Mouse (Mus musculus) erythroblast, embryonic 14.5 days (primary cell): ENCODE results near the gene Hist2h2aa2. TPM values are rescaled to one million over a fixed set of nuclear protein-coding genes. Genes with fewer than 3 reads are reported as not detected.
A peak's percentile ranks its signal among the peaks of the same experiment; 100 is the strongest.
"Not testable (repeated sequence)": the region's sequence is repeated elsewhere in the genome, so short reads cannot be mapped to it uniquely, and the experiment has no call there.

Source experiments
- H3K27me3 ChIP-seq: 2 replicates; pipeline ENCODE4 v1.6.1; 2012; ENCODE audit warnings: inconsistent platforms; ENCODE audit not compliant: control insufficient read depth
- H3K36me3 ChIP-seq: 2 replicates; pipeline ENCODE4 v1.6.1; 2012; ENCODE audit warnings: mild to moderate bottlenecking, inconsistent platforms; ENCODE audit not compliant: control insufficient read depth
- H3K4me1 ChIP-seq: 2 replicates; pipeline ENCODE4 v1.6.1; 2012; ENCODE audit warnings: inconsistent platforms; ENCODE audit not compliant: control insufficient read depth
- H3K4me3 ChIP-seq: replicated peaks from 2 replicates; pipeline ENCODE3; 2012; ENCODE audit warnings: moderate library complexity, mild to moderate bottlenecking, inconsistent platforms
- H3K9me3 ChIP-seq: 2 replicates; pipeline ENCODE4 v1.6.1; 2012; ENCODE audit warnings: low read length, inconsistent platforms, mixed read lengths; ENCODE audit not compliant: control insufficient read depth
- GATA1 ChIP-seq: IDR thresholded peaks from 2 replicates; pipeline ENCODE4 v1.6.1; 2012; ENCODE audit warnings: low read length, inconsistent platforms, mixed read lengths
- TAL1 ChIP-seq: IDR thresholded peaks from 3 replicates; pipeline ENCODE4 v1.6.1; 2012; ENCODE audit warnings: low read length, inconsistent platforms, mixed read lengths
- polyA plus RNA-seq: library from polyadenylated mRNA; stranded (reverse); fragments of >175 nt; gene quantifications from 2 replicates; pipeline ENCODE4 v1.2.3, GENCODE M21; 2012

The Hist2h2aa2 gene
- polyA plus RNA-seq, 1 experiment, result 64.0 TPM

DNA sequence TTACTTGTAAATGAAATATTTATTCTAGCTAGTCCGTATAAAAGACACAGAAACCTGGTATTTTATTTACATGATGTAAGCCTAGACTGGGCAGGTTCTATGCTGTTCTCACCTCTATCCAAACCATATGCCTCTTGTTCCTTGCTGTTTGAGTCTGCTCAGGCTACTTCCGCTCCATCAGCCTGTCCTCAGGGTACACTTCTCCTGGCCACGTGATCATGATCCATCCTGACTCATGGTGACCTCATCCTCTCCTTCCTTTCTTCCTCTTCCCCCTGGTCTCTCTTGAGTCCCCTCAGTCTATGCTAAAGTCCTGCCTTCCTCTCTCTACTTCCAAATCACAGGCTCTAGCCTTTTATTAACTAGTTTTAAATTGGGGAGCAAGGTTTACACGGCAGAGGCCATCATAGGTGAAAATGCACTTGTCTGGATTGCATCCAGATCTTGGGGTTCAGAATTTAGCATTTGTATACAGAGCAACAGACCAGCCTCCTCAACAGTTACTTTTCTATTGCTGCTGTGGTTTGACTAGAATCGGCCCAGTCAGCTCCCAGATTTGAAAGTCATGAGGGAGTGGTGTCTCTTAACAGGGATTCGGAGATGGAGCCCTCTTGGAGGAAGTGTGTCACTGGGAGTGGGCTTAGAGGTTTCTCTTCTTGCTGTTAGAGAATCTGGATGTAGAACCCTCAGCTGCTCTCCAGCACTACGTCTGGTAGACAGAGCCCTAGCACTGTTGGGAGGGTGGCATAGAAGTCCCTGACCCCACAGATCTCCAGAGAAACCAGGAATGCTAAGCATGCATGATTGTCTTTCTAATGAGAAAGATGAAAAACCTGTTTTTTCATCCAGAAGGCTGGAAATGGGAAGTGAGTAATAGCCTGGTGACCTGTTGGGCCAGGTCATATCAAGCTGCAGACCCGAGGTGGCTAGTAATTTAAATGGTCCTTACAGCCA, 13.1 kb downstream of the Hist2h2aa2 start:
- Histone ChIP-seq H3K4me1 (peaks cover 67% of the 10 kb centered on the region), H3K27me3 (no peaks in the 10 kb centered on the region), H3K36me3 (peaks cover 49% of the 10 kb centered on the region), H3K4me3 (no peak overlapping the region), H3K9me3 (no peaks in the 10 kb centered on the region)
- TF ChIP-seq TAL1 (no peak), GATA1 (no peak)

GRCm38 (mm10) chr3:96225421-96225820, 14.7 kb downstream of the Hist2h2aa2 start:
- peaks cover 71% of the 10 kb centered on the region for H3K4me1 ChIP-seq
- no peak for TF ChIP-seq GATA1
- TF ChIP-seq TAL1, result no peak
- H3K9me3 ChIP-seq, result no peaks in the 10 kb centered on the region
- H3K36me3 ChIP-seq, result peaks cover 49% of the 10 kb centered on the region
- H3K27me3 ChIP-seq, result no peaks in the 10 kb centered on the region
- H3K4me3 ChIP-seq, result peak overlapping the region; percentile 81

DNA sequence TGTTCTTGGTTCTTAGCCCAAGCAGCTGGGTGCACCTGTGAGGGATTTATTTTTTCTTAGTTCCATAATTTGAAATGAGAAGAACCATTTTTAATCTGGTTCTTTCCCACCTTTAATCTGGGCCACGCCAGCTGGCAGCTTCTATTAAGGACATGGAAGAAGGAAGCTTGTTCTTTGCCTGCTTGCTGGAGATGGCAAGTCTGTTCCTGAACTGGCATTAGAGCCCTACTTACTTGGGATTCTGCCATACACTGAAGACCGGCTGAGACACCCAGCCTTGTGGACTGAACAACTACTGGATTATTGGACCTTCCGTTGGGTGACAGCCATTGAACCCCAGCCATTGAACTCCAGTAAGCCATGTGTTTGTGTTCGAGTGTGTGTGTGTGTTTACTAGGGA, 17.3 kb downstream of the Hist2h2aa2 start:
- Histone ChIP-seq H3K9me3 (no peaks in the 10 kb centered on the region), H3K4me3 (peak overlapping the region; percentile 81), H3K4me1 (peaks cover 82% of the 10 kb centered on the region), H3K27me3 (no peaks in the 10 kb centered on the region), H3K36me3 (peaks cover 41% of the 10 kb centered on the region)
- TF ChIP-seq TAL1 (no peak), GATA1 (no peak)

DNA sequence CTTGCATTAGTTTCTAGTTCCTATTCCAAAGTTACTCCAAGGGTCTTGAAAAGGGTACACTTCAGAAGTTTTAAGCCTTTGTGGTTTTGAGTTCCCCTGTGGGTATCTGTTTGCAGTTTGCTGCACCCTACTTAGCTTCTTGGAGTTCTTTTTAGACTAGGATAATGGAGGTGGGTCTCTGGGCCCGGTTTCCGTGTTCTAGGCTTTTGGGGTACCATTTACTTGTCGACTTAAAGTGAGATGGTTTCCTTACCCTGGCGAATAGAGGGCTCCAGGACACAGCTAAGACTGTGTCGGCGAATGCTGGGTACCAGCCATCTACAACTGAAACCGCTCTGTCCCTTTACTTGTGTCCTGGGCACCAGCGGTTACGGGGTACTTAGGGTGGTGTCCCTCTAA, 18.4 kb downstream of the Hist2h2aa2 start:
- peak overlapping the region; percentile 81 for H3K4me3 ChIP-seq
- peaks cover 32% of the 10 kb centered on the region for H3K36me3 ChIP-seq

DNA sequence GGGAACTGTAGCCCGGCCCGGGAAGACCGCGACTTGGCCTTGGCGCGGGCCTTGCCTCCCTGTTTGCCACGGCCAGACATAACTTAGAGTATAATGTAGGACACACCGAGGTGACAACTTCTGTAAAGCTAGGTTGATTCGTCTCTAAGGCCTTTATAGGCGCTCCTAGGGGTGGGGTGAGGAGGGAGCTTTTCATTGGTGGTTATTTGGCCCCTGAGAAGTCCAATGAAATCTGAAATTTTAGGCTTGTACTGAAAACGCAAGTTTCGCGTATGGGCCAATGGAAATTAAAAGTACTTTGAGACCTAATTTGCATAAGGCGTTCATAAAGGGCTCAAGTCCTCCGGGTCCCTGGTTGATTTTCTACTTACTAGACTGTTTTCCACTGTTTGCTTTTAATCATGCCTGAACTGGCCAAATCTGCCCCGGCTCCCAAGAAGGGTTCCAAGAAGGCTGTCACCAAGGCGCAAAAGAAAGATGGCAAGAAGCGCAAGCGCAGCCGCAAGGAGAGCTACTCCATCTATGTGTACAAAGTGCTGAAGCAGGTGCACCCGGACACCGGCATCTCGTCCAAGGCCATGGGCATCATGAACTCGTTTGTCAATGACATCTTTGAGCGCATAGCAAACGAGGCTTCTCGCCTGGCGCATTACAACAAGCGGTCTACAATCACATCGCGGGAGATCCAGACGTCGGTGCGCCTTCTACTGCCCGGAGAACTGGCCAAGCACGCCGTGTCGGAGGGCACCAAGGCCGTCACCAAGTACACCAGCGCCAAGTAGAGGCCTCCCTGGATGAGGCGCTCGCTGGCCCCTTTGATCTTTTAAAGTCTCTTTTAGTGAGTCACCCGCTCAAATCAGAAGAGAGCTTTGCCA, 19.1 kb downstream of the Hist2h2aa2 start, which contains the start of the genes Hist2h2ac and Hist2h2be:
Gene Hist2h2ac, minus strand, starts transcription at position 116 of the 875 bp plus-strand sequence.
Gene Hist2h2be, plus strand, starts transcription at position 355 of the 875 bp plus-strand sequence.
- Histone ChIP-seq H3K4me3 (peak within 1 kb of the TSS; percentile 83), H3K4me1 (peaks cover 74% of the 10 kb centered on the region), H3K9me3 (no peaks in the 10 kb centered on the region), H3K36me3 (peaks cover 28% of the 10 kb centered on the region), H3K27me3 (no peaks in the 10 kb centered on the region)
- TF ChIP-seq TAL1, result no peak
- no peak for TF ChIP-seq GATA1

More for the DNA sequence above, 18.4 kb downstream of the Hist2h2aa2 start:
- no peak for TF ChIP-seq GATA1
- no peak for TF ChIP-seq TAL1
- Histone ChIP-seq H3K27me3 (no peaks in the 10 kb centered on the region), H3K4me1 (peaks cover 78% of the 10 kb centered on the region), H3K9me3 (no peaks in the 10 kb centered on the region)

DNA sequence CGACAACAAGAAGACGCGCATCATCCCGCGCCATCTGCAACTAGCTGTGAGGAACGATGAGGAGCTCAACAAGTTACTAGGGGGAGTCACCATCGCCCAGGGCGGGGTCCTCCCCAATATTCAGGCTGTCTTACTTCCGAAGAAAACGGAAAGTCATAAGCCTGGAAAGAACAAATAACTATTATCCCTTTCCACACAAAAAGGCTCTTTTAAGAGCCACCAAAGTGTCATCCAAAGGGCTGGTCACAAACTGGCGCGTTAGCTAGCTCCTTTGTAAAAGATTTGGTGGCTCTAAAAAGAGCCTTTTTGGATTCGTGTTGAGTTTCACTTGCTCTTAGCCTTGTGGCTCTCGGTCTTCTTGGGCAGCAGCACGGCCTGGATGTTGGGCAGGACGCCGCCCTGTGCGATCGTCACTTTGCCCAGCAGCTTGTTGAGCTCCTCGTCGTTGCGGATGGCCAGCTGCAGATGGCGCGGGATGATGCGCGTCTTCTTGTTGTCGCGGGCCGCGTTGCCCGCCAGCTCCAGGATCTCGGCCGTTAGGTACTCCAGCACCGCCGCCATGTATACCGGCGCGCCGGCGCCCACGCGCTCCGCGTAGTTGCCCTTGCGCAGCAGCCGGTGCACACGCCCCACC, 19.8 kb downstream of the Hist2h2aa2 start:
- Histone ChIP-seq H3K4me3 (peak overlapping the region; percentile 83), H3K4me1 (peaks cover 71% of the 10 kb centered on the region), H3K36me3 (peaks cover 22% of the 10 kb centered on the region)
- not testable (repeated sequence) for H3K9me3 ChIP-seq, H3K27me3 ChIP-seq

DNA sequence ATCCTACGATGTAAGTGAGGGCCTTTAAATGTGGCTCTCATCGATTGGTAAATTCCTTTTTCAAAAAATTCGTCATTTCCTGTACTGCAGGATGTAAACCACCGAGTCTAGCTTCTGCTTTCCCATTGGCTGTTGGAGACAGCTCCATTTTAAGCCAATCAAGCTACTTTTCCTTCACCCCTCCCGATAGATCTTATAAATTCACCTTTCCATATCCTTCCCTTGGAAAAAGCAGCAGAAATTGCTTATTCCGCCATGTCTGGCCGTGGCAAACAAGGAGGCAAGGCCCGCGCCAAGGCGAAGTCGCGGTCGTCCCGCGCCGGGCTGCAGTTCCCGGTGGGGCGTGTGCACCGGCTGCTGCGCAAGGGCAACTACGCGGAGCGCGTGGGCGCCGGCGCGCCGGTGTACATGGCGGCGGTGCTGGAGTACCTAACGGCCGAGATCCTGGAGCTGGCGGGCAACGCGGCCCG, 20.4 kb downstream of the Hist2h2aa2 start, which contains the start of the genes Bola1 and Hist2h2ab:
Gene Bola1, minus strand, starts transcription at position 49 of the 470 bp plus-strand sequence.
Gene Hist2h2ab, plus strand, starts transcription at position 205 of the 470 bp plus-strand sequence.
- H3K4me1 ChIP-seq, result peaks cover 66% of the 10 kb centered on the region
- H3K4me3 ChIP-seq, result peak within 1 kb of the TSS; percentile 83
- H3K9me3 ChIP-seq, result no peaks in the 10 kb centered on the region
- H3K36me3 ChIP-seq, result peaks cover 16% of the 10 kb centered on the region
- no peak for TF ChIP-seq TAL1
- TF ChIP-seq GATA1, result no peak
- no peaks in the 10 kb centered on the region for H3K27me3 ChIP-seq

- H3K4me1 ChIP-seq, result peaks cover 61% of the 10 kb centered on the region
- H3K27me3 ChIP-seq, result peaks cover under 1% of the 10 kb centered on the region; the same call in 1 of the 2 replicates
- no peak for TF ChIP-seq TAL1
- no peak for TF ChIP-seq GATA1
- peak overlapping the region; percentile 83 for H3K4me3 ChIP-seq
- peaks cover 11% of the 10 kb centered on the region for H3K36me3 ChIP-seq
- H3K9me3 ChIP-seq, result no peaks in the 10 kb centered on the region
Measured at GRCm38 (mm10) chr3:96219191-96219641, 20.9 kb downstream of the Hist2h2aa2 start.
